Mouse (Mus musculus): ENCODE data around the gene Hbb-bh2.
A peak's percentile ranks its signal among the peaks of the same experiment; 100 is the strongest.

DNA sequence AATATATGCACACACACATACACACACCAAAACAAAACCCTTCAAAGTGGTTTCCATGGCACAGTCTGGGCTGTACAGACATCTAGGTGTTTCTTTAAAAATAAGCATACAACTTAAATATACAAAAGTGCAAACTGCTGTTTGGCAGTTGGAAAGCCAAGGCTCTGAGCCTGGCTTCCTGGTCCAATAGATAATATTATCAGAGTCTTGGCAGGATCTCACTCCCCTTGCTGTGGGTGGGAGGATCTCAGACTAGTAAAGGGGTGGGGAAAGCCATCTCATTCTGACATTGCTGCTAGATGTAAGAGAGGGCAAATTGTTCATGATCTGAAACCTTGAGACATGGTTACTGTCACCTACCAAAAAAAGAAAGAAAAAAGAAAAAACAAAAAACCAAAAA lies 30.3 kb upstream of the Hbb-bh2 start:
- TF ChIP-seq POLR2AphosphoS2 (IDR thresholded peaks at IDR 0.05; ENCODE audit: low read length) (no peak), GATA1 (IDR thresholded peaks at IDR 0.05; ENCODE audit: low read depth, low read length) (peak; percentile 94), NELFE (IDR thresholded peaks at IDR 0.05; ENCODE audit: low read depth, low read length) (no peak), CTCF (IDR thresholded peaks at IDR 0.05 in 2 of 3, conservative IDR thresholded peaks at IDR 0.05 in 1 of 3; ENCODE audit: control insufficient read depth in 1 of 3, insufficient read depth in 1 of 3, low read depth in 2 of 3, low read length in 3 of 3, poor library complexity in 1 of 3, severe bottlenecking in 1 of 3) (no peak), GABPA (IDR thresholded peaks at IDR 0.05; ENCODE audit: low read depth, low read length) (no peak), HCFC1 (IDR thresholded peaks at IDR 0.05; ENCODE audit: low read depth, low read length) (no peak), CHD2 (IDR thresholded peaks at IDR 0.05; ENCODE audit: low read length) (no peak)

Measured in MEL (cell line).